Mouse (Mus musculus): ENCODE results near the gene Nedd4. TPM values are rescaled to one million over a fixed set of nuclear protein-coding genes. Genes with fewer than 3 reads are reported as not detected.
"Not testable (repeated sequence)": the region's sequence is repeated elsewhere in the genome, so short reads cannot be mapped to it uniquely, and the experiment has no call there.

The Nedd4 gene
- total and polyA plus RNA-seq, 3 experiments = 167 to 583 (median 216) TPM

DNA sequence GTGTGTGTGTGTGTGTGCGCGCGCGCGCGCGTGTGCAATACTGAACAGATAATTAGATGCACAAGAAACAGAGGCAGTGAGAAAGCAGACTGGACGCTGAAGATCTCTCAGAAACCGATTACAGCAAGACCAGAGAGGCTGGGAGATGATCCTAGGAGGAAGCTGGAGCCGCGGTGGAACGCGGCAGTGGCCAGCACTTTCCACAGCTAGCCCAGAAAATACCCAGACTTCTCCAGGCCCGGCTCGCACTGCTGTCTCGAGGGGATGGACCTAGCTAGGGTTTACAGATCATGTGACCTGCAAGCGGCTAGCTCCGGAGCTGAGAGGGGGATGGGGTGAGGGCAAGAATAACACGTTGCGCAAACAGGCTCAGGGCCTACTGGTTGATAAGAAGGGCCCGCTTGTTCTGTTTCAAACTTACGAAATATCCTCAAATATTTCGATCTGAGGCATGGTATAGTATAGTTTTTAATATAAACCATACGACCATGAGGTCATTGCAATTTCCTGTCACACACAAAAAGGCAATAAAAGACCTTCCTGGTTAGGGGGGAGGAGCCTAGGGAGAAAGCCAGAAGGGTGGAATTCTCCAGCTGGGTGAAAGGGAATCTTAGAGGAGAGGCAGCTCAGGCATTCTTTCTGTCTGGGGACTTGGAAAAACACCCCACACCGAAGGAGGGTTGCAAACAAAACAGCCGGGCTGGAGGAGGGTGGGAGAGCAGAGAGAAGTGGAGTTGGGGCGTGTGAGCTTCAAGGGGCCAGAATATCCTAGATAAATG is 22.1 kb upstream of the Nedd4 start (continued):
- TF ChIP-seq E2F4 (IDR thresholded peaks at IDR 0.05; ENCODE audit: borderline replicate concordance, low read depth, low read length) = no peak
- TF ChIP-seq ELF1 (IDR thresholded peaks at IDR 0.05; ENCODE audit: low read depth, low read length) = no peak
- TF ChIP-seq POLR2AphosphoS2 (IDR thresholded peaks at IDR 0.05; ENCODE audit: low read length) = peak; percentile 73; the same call in 1 of the 2 replicates
- TF ChIP-seq NELFE (IDR thresholded peaks at IDR 0.05; ENCODE audit: low read depth, low read length) = peak; percentile 75

DNA sequence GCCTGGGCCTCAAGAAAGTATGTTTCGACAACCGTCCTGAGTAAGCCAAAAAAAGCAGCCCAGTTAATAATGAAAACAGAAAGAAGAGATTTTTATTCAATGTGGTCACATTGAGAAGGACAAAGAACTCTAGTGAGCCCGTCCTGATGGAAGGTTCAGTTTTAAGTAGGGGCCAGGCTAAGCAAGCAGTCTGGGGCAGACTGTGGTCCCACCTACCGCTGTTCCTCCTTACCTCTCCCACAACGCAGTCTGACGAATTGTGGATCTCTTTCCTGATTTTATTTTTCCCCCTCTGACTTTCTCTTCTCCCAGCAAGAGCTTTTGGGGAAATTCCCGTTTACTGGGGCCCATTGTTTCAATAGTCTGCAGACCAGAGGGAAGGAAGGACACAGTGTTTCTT is 21.5 kb upstream of the Nedd4 start:
- Histone ChIP-seq H3K79me2 (ENCODE audit: control insufficient read depth, insufficient read depth, low read length, poor library complexity) (peaks cover 2% of the 10 kb centered on the region; the same call in 1 of the 2 replicates), H3K4me3 (ENCODE audit: control insufficient read depth in 1 of 2, insufficient read depth in 1 of 2, low read depth in 2 of 2, low read length in 2 of 2) (peak overlapping the region; percentile 50 to 58), H3K36me3 (ENCODE audit: control insufficient read depth in 1 of 2, insufficient read depth in 2 of 2, low read length in 2 of 2) (peaks cover 0 to 13% of the 10 kb centered on the region in 2 experiments; a peak in 2 of 4 replicates), H3K9ac (ENCODE audit: control insufficient read depth, low read depth, low read length, poor library complexity, severe bottlenecking) (peak overlapping the region; percentile 79), H3K4me1 (ENCODE audit: control insufficient read depth in 1 of 2, insufficient read depth in 2 of 2, low read length in 2 of 2) (peaks cover 7 to 15% of the 10 kb centered on the region in 2 experiments), H3K27ac (ENCODE audit: control insufficient read depth, low read depth, low read length) (peak overlapping the region; percentile 72), H3K27me3 (ENCODE audit: control insufficient read depth in 1 of 2, insufficient read depth in 2 of 2, low read length in 2 of 2) (no peaks in the 10 kb centered on the region), H3K9me3 (replicated peaks; ENCODE audit: insufficient read depth, low read length) (no peaks in the 10 kb centered on the region)
- TF ChIP-seq JUND (IDR thresholded peaks at IDR 0.05; ENCODE audit: low read depth, low read length) = no peak
- DNase-seq (ENCODE audit: low read depth, low spot score) = no peak

DNA sequence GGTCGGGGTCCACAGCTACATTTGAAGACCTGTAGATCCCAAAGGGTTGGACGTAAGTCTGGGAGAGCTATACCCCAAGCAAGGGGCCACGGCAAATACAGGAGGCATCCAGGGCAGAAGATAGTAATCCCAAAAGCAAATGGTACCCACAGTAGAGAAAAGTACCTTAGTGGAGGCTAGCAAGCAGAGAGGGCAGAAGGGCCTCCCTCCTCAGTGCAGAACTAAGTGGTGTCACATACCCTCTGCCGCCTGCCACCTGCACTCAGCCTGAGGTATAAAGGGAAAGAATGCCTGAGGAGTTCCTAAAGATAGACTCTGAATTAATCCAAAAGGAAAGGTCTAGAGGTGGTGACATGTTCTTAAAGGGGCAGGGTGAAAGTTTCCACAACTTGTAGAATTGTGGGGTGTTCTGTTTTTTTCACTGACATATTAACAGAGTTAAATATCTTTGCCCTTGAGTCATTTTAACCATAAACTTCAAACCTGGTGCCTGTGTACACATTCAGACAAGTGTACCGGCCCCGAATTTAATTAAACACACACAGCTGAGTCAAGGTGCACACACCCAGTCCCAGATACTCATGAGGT is 21.0 kb upstream of the Nedd4 start:
- H3K36me3 ChIP-seq (ENCODE audit: control insufficient read depth in 1 of 2, insufficient read depth in 2 of 2, low read length in 2 of 2) = peaks cover 0 to 13% of the 10 kb centered on the region in 2 experiments; a peak in 2 of 4 replicates
- no peaks in the 10 kb centered on the region for H3K9me3 ChIP-seq (replicated peaks; ENCODE audit: insufficient read depth, low read length)
- H3K9ac ChIP-seq (ENCODE audit: control insufficient read depth, low read depth, low read length, poor library complexity, severe bottlenecking) = no peak overlapping the region
- peaks cover 7 to 15% of the 10 kb centered on the region in 2 experiments for H3K4me1 ChIP-seq (ENCODE audit: control insufficient read depth in 1 of 2, insufficient read depth in 2 of 2, low read length in 2 of 2)
- no peak overlapping the region for H3K4me3 ChIP-seq (ENCODE audit: control insufficient read depth in 1 of 2, insufficient read depth in 1 of 2, low read depth in 2 of 2, low read length in 2 of 2)
- TF ChIP-seq ZNF384 (IDR thresholded peaks at IDR 0.05; ENCODE audit: low read depth, low read length) (no peak), UBTF (IDR thresholded peaks at IDR 0.05; ENCODE audit: borderline replicate concordance, insufficient read depth, low read depth, low read length) (no peak), E2F4 (IDR thresholded peaks at IDR 0.05; ENCODE audit: borderline replicate concordance, low read depth, low read length) (no peak), ZC3H11A (IDR thresholded peaks at IDR 0.05; ENCODE audit: low read depth, low read length) (no peak), KAT2A (conservative IDR thresholded peaks at IDR 0.05; ENCODE audit: low read depth, low read length) (no peak), JUND (IDR thresholded peaks at IDR 0.05; ENCODE audit: low read depth, low read length) (no peak), TBP (IDR thresholded peaks at IDR 0.05; ENCODE audit: low read depth, low read length) (no peak), MAFK (IDR thresholded peaks at IDR 0.05; ENCODE audit: borderline replicate concordance, low read depth, low read length) (no peak), MEF2A (IDR thresholded peaks at IDR 0.05; ENCODE audit: extremely low read depth, insufficient replicate concordance, low read depth, low read length, poor library complexity, severe bottlenecking) (no peak), ZMIZ1 (IDR thresholded peaks at IDR 0.05; ENCODE audit: low read depth, low read length) (no peak), SMC3 (IDR thresholded peaks at IDR 0.05; ENCODE audit: low read depth, low read length) (no peak), MXI1 (IDR thresholded peaks at IDR 0.05; ENCODE audit: low read depth, low read length) (no peak), ELF1 (IDR thresholded peaks at IDR 0.05; ENCODE audit: low read depth, low read length) (no peak), RCOR1 (IDR thresholded peaks at IDR 0.05; ENCODE audit: low read depth, low read length) (no peak)
- DNase-seq (ENCODE audit: low read depth, low spot score) = no peak
- H3K27ac ChIP-seq (ENCODE audit: control insufficient read depth, low read depth, low read length) = no peak overlapping the region
- H3K79me2 ChIP-seq (ENCODE audit: control insufficient read depth, insufficient read depth, low read length, poor library complexity) = peaks cover 2% of the 10 kb centered on the region; the same call in 1 of the 2 replicates
- no peaks in the 10 kb centered on the region for H3K27me3 ChIP-seq (ENCODE audit: control insufficient read depth in 1 of 2, insufficient read depth in 2 of 2, low read length in 2 of 2)

DNA sequence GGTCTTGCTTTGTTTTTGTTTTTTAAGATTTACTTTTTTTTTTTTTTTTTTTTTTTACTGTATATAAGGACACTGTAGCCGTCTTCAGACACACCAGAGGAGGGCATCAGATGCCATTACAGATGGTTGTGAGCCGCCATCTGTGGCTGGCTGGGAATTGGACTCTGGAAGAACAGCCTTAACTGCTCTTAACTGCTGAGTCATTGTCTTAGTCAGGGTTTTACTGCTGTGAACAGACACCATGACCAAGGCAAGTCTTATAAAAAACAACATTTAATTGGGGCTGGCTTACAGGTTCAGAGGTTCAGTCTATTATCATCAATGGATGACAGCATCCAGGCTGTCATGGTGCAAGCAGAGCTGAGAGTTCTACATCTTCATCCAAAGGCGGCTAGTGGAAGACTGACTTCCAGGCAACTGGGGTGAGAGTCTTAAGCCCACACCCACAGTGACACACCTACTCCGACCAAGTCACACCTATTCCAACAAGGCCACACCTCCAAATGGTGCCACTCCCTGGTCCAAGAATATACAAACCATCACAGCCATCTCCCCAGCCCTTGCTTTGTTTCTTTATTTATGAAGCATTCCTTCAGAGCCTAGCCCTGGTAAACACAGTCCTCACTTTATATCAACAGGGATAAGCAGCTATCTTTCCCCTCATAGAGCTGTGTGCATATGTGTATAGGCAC is 19.2 kb upstream of the Nedd4 start:
- not testable (repeated sequence) for DNase-seq (ENCODE audit: low read depth, low spot score); H3K4me3 ChIP-seq (ENCODE audit: control insufficient read depth in 1 of 2, insufficient read depth in 1 of 2, low read depth in 2 of 2, low read length in 2 of 2); H3K79me2 ChIP-seq (ENCODE audit: control insufficient read depth, insufficient read depth, low read length, poor library complexity); H3K9ac ChIP-seq (ENCODE audit: control insufficient read depth, low read depth, low read length, poor library complexity, severe bottlenecking); H3K27ac ChIP-seq (ENCODE audit: control insufficient read depth, low read depth, low read length); H3K9me3 ChIP-seq (replicated peaks; ENCODE audit: insufficient read depth, low read length); H3K27me3 ChIP-seq (ENCODE audit: control insufficient read depth in 1 of 2, insufficient read depth in 2 of 2, low read length in 2 of 2)
- H3K36me3 ChIP-seq (ENCODE audit: control insufficient read depth in 1 of 2, insufficient read depth in 2 of 2, low read length in 2 of 2) = peaks cover 0 to 13% of the 10 kb centered on the region in 2 experiments; a peak in 2 of 4 replicates
- peaks cover 7 to 15% of the 10 kb centered on the region in 2 experiments for H3K4me1 ChIP-seq (ENCODE audit: control insufficient read depth in 1 of 2, insufficient read depth in 2 of 2, low read length in 2 of 2)
